Mouse (Mus musculus): ENCODE measurements around the gene Il6ra.

GRCm38 (mm10) chr3:89870472-89871271 lies 42.3 kb downstream of the Il6ra start:
- TF ChIP-seq CTCF (IDR thresholded peaks at IDR 0.05; ENCODE audit: low read depth) = no peak
- no peak; the same call in 1 of the 2 replicates for TF ChIP-seq EP300 (IDR thresholded peaks at IDR 0.05; ENCODE audit: low read depth)
